Mouse (Mus musculus): ENCODE results near the gene Glra4. TPM values are rescaled to one million over a fixed set of nuclear protein-coding genes. Genes with fewer than 3 reads are reported as not detected.

Gene Glra4
- 0.08 TPM in 1 of 2 replicates, not detected in the other for polyA plus RNA-seq (2016; fragmentation: Nextera tagmentation; extraction: Ambion mirVana)

DNA sequence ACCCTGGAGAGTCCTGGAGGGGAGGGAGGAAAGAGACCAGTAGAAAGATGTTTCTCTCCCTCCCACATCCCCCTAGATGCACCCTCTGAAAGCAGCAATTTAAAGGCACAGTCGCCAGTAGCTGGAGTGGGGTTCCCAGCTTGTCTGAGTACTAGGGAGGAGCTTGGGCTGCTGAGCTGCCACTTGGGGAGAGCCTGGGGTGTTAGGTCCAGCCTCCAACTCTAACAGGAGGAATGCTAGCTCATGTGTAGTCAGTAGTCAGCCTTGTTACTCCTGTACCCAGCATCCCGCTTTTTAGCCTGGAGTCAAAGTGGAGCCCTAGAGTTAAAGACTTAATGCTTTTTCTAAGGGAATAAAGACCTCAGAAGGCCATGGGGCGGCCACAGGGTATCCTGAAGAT, at the start of gene Glra4:
Glra4 (minus strand) TSS at position 101 of the 400 bp plus-strand sequence.
- no peaks in the 10 kb centered on the region for H3K9me3 ChIP-seq
- H3K27me3 ChIP-seq (replicated peaks; ENCODE audit: low read depth, poor library complexity, severe bottlenecking): peaks cover 94% of the 10 kb centered on the region
- 77% methylated on average over 3 of the region's 3 CpGs for WGBS
- H3K27ac ChIP-seq (replicated peaks): no peak within 1 kb of the TSS
- no peaks in the 10 kb centered on the region for H3K4me1 ChIP-seq
- H3K36me3 ChIP-seq (replicated peaks): peaks cover 8% of the 10 kb centered on the region; the same call in 1 of the 2 replicates
- DNase-seq (ENCODE audit: low spot score): no peak
- no peak within 1 kb of the TSS for H3K4me3 ChIP-seq

DNA sequence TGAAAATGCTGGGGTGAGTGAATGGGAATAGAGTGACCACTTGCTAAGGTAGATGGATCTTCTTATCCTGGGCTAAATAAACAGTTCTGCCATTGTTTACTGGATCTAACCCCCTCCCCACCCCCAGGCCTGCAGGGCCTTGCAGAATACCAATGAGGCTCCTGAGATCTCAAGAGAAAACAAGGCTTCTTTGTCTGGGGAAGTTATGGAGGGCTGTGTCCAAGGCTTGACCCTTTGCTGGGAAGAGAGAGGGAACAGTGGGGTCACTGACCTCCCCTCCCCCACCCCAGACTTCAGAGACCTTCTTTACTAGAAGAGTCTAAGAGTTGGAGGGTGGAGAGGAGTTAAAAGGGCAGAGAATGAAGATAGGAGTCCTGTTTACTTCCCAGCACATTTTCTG, 48.7 kb upstream of the Glra4 start:
- peak; percentile 12 for DNase-seq (ENCODE audit: low spot score)
- Histone ChIP-seq H3K36me3 (replicated peaks) (0 out of 2 replicates have a peak, but pooled peaks cover 3% of the 10 kb centered on the region), H3K4me3 (no peak overlapping the region), H3K9me3 (no peaks in the 10 kb centered on the region), H3K4me1 (0 out of 2 replicates have a peak, but pooled peaks cover 8% of the 10 kb centered on the region), H3K27me3 (replicated peaks; ENCODE audit: low read depth, poor library complexity, severe bottlenecking) (peaks cover 71% of the 10 kb centered on the region), H3K27ac (replicated peaks) (no peak overlapping the region)

DNA sequence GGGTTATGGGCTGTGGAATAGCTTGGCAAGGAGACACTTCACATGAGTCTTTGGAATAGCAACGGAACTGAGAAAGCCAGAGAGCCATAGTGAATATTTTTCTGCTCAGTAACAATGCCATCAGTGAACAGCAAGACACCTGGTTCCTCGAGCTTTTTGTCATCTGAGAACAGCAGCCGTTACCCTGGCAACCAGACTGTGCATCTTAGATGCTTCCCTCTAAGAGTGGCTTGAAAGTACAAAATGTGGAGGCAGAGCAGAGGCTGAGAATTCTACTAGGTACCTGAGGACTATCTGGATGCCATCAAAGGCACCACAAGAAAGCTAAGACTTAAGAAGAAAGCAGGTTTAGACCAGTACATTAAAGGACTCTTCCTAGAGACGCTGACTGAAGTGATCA, 45.1 kb upstream of the Glra4 start:
- H3K36me3 ChIP-seq (replicated peaks): no peaks in the 10 kb centered on the region
- no peak overlapping the region for H3K4me3 ChIP-seq
- peaks cover 74% of the 10 kb centered on the region for H3K27me3 ChIP-seq (replicated peaks; ENCODE audit: low read depth, poor library complexity, severe bottlenecking)
- H3K9me3 ChIP-seq: no peaks in the 10 kb centered on the region
- no peak for DNase-seq (ENCODE audit: low spot score)
- 62% methylated on average over 4 of the region's 4 CpGs for WGBS
- H3K4me1 ChIP-seq: 0 out of 2 replicates have a peak, but pooled peaks cover 8% of the 10 kb centered on the region
- no peak overlapping the region for H3K27ac ChIP-seq (replicated peaks)

DNA sequence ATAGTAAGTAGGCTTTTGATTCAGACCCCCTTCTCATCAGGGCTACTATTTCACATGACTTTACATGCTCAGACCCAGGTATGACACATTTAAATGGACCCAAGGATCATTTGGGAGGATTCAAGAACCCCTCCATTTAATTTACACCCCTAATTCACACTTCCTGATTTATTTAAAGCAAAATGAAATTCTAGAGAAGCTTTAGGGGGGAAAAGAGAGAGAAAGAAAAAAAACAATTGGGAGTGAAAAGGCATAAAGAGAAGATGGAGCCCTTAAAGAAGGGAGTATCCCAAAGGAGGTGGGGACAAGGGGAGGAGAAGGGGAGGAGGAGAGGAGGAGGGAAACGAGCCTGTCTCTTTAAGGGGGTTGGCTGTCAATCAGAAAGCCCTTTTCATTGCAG, 42.4 kb upstream of the Glra4 start, which contains the start of gene Plp1:
Plp1 (plus strand) TSS at position 301 of the 400 bp plus-strand sequence.
- WGBS: 24% methylated on average over 1 of the region's 1 CpGs
- Histone ChIP-seq H3K27me3 (replicated peaks; ENCODE audit: low read depth, poor library complexity, severe bottlenecking) (peaks cover 87% of the 10 kb centered on the region), H3K27ac (replicated peaks) (no peak within 1 kb of the TSS), H3K36me3 (replicated peaks) (no peaks in the 10 kb centered on the region), H3K4me3 (no peak within 1 kb of the TSS), H3K4me1 (0 out of 2 replicates have a peak, but pooled peaks cover 4% of the 10 kb centered on the region), H3K9me3 (no peaks in the 10 kb centered on the region)
- DNase-seq (ENCODE audit: low spot score): no peak

DNA sequence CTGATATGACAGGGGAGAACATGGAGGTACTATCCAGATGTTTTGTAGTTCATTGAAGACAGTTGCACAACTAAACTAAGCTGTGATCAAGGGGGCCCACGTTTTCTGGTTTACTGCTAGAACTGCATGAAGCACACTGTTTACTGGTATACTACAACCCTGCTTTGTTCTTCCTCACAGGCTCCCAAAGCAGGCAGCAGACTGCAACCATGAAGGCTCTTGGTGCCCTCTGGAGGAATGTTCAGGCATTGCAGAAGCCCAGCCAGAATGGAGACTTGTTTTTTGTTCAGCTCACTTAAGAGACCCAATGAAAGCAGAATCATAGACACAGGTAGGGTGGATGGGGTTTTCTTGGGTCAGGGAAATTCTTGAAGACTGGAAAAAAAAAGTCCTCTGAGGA, 40.3 kb upstream of the Glra4 start:
- Histone ChIP-seq H3K9me3 (no peaks in the 10 kb centered on the region), H3K27ac (replicated peaks) (peak overlapping the region; percentile 65; the same call in 1 of the 2 replicates), H3K4me3 (no peak overlapping the region), H3K4me1 (0 out of 2 replicates have a peak, but pooled peaks cover 4% of the 10 kb centered on the region), H3K36me3 (replicated peaks) (no peaks in the 10 kb centered on the region), H3K27me3 (replicated peaks; ENCODE audit: low read depth, poor library complexity, severe bottlenecking) (peaks cover 78% of the 10 kb centered on the region)
- peak; percentile 69 for DNase-seq (ENCODE audit: low spot score)
- 8% methylated on average over 1 of the region's 1 CpGs for WGBS

DNA sequence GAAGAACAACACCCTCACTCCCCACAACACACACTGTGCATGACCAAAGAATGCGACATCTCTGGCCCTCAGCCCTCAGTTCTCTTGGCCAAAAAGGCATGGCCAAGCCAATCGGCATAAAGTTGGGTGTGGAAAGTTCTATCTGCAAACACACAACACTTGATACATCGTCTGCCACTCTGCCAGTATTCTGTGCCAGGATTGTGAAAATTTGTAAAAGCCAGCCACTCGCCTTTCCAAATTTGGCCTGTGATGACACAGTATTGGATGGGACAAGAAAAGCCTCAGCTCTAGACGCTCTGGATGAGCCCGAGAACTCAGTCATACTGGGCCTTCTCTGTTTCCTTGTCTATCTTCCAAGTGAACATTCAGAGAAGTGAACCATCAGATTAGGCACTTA, 39.8 kb upstream of the Glra4 start:
- no peaks in the 10 kb centered on the region for H3K36me3 ChIP-seq (replicated peaks)
- WGBS: 88% methylated on average over 6 of the region's 6 CpGs
- H3K9me3 ChIP-seq: no peaks in the 10 kb centered on the region
- H3K4me1 ChIP-seq: no peaks in the 10 kb centered on the region
- DNase-seq (ENCODE audit: low spot score): no peak
- H3K27ac ChIP-seq (replicated peaks): peak overlapping the region; percentile 65; the same call in 1 of the 2 replicates
- H3K4me3 ChIP-seq: no peak overlapping the region
- H3K27me3 ChIP-seq (replicated peaks; ENCODE audit: low read depth, poor library complexity, severe bottlenecking): peaks cover 75% of the 10 kb centered on the region

DNA sequence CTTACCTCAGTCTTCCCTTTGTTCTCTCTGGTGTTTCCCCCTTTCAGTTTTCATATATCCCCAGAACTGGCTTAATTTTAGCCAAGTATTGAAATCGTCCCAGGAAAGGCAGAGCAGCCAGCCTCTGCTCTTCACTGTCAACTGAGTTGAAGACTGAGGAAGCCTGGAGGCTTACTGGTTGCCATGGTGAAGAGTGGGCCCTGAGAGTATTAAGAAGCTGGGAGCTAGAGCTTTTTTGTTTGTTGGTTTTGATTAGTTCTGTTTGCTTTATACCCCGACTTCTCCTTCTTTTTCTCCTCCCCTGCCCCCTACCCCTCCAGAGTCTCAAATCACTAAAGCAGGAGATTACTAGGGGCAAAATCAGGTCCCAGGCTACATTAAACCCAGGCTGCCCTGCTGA, 17.3 kb upstream of the Glra4 start:
- H3K36me3 ChIP-seq (replicated peaks): 0 out of 2 replicates have a peak, but pooled peaks cover 10% of the 10 kb centered on the region
- no peak for DNase-seq (ENCODE audit: low spot score)
- no peaks in the 10 kb centered on the region for H3K9me3 ChIP-seq
- WGBS: 30% methylated on average over 2 of the region's 2 CpGs
- no peak overlapping the region for H3K4me3 ChIP-seq
- H3K27ac ChIP-seq (replicated peaks): no peak overlapping the region
- H3K4me1 ChIP-seq: peaks cover 7% of the 10 kb centered on the region
- H3K27me3 ChIP-seq (replicated peaks; ENCODE audit: low read depth, poor library complexity, severe bottlenecking): peaks cover 61% of the 10 kb centered on the region

DNA sequence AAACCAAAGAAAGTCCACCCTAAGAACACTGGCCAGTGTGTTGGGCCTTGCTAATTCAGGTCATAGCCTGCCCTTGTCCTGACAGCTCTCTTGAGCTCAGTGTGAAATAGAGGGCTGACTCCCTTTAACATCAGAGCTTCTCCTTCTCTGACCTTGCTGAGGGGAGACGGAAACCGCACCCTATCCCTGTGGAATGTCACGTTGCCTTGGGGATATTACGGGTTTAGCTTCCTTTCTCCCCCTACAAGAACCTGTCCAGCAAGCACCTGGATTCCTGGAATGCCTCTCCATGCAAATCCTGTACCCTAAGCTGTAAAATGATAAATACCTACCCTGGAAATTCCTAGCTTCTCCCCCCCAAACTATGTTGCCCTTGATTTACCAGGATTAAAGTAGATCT, 9.5 kb upstream of the Glra4 start:
- Histone ChIP-seq H3K27ac (replicated peaks) (no peak overlapping the region), H3K4me3 (no peak overlapping the region), H3K9me3 (no peaks in the 10 kb centered on the region), H3K4me1 (no peaks in the 10 kb centered on the region), H3K27me3 (replicated peaks; ENCODE audit: low read depth, poor library complexity, severe bottlenecking) (peaks cover 72% of the 10 kb centered on the region), H3K36me3 (replicated peaks) (peaks cover 20% of the 10 kb centered on the region; the same call in 1 of the 2 replicates)
- no peak for DNase-seq (ENCODE audit: low spot score)
- 82% methylated on average over 4 of the region's 4 CpGs for WGBS

DNA sequence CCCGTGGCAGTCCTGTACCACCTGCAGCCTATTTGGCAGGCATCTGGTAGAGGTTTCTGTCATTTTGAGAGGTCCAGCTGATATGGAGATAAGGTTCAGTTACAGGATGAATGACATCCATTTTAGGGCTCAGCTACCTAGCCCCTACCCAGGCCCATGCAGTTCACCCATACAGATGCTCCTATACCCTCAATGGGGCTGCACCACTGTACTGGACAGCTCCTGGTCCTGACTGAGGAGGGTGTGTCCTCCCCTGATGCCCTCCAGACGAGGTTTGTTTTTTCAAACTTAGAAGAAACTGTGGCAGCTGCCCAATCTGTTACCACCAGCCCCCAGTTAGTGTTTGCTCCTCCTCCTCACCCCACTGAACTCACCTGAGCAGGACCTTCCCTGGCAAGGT, 679 bp downstream of the Glra4 start:
- no peaks in the 10 kb centered on the region for H3K9me3 ChIP-seq
- no peaks in the 10 kb centered on the region for H3K4me1 ChIP-seq
- H3K27ac ChIP-seq (replicated peaks): no peak overlapping the region
- H3K4me3 ChIP-seq: no peak overlapping the region
- H3K36me3 ChIP-seq (replicated peaks): peaks cover 13% of the 10 kb centered on the region; the same call in 1 of the 2 replicates
- no peak for DNase-seq (ENCODE audit: low spot score)
- WGBS: 54% methylated on average over 2 of the region's 2 CpGs
- H3K27me3 ChIP-seq (replicated peaks; ENCODE audit: low read depth, poor library complexity, severe bottlenecking): peaks cover 94% of the 10 kb centered on the region

DNA sequence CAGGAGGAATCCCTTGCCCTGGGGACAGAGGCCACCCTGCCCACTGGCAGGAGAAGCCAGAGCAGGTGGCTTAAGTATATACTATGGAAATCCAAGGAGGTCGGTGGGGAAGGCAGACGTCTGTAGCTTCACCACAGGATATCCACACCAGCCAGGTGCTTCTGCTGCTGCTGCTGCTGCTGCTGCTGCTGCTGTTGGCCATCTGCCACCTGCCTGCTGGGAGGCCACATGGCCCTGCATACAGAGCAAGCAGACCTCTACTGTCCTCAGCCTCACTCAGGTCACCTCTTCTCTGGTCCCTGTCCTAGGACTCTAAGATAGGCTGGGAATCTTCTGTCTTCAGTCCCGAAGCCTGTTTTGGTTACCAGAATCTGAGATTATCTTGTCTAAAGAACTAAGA, 1.9 kb downstream of the Glra4 start:
- no peak overlapping the region for H3K27ac ChIP-seq (replicated peaks)
- 81% methylated on average over 3 of the region's 3 CpGs for WGBS
- peaks cover 94% of the 10 kb centered on the region for H3K27me3 ChIP-seq (replicated peaks; ENCODE audit: low read depth, poor library complexity, severe bottlenecking)
- no peak for DNase-seq (ENCODE audit: low spot score)
- H3K4me1 ChIP-seq: no peaks in the 10 kb centered on the region
- no peaks in the 10 kb centered on the region for H3K9me3 ChIP-seq
- H3K4me3 ChIP-seq: no peak overlapping the region
- peaks cover 17% of the 10 kb centered on the region; the same call in 1 of the 2 replicates for H3K36me3 ChIP-seq (replicated peaks)

DNA sequence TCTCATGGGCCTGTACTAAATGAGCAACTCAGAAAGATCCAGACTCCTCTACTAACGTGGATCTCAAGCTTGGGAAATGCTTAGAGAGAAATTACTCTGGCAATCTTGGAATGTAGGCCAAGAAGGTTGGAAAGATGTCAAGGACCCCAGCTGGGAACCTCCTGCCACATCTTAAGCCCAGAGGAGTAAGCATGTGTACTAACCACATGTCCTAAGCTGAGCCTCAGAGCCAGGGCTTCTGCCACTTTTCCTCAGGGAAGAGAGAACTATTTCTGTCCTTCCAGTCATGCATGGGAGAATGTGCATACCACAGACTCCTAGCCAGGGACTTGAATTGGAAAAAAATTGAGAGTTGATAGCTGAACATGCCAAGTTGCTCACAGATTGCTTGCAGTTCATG, 6.9 kb downstream of the Glra4 start:
- Histone ChIP-seq H3K36me3 (replicated peaks) (peaks cover 13% of the 10 kb centered on the region; the same call in 1 of the 2 replicates), H3K9me3 (no peaks in the 10 kb centered on the region), H3K27me3 (replicated peaks; ENCODE audit: low read depth, poor library complexity, severe bottlenecking) (peaks cover 60% of the 10 kb centered on the region), H3K4me3 (no peak overlapping the region), H3K4me1 (no peaks in the 10 kb centered on the region), H3K27ac (replicated peaks) (no peak overlapping the region)
- DNase-seq (ENCODE audit: low spot score): no peak
- 70% methylated on average over 1 of the region's 1 CpGs for WGBS

DNA sequence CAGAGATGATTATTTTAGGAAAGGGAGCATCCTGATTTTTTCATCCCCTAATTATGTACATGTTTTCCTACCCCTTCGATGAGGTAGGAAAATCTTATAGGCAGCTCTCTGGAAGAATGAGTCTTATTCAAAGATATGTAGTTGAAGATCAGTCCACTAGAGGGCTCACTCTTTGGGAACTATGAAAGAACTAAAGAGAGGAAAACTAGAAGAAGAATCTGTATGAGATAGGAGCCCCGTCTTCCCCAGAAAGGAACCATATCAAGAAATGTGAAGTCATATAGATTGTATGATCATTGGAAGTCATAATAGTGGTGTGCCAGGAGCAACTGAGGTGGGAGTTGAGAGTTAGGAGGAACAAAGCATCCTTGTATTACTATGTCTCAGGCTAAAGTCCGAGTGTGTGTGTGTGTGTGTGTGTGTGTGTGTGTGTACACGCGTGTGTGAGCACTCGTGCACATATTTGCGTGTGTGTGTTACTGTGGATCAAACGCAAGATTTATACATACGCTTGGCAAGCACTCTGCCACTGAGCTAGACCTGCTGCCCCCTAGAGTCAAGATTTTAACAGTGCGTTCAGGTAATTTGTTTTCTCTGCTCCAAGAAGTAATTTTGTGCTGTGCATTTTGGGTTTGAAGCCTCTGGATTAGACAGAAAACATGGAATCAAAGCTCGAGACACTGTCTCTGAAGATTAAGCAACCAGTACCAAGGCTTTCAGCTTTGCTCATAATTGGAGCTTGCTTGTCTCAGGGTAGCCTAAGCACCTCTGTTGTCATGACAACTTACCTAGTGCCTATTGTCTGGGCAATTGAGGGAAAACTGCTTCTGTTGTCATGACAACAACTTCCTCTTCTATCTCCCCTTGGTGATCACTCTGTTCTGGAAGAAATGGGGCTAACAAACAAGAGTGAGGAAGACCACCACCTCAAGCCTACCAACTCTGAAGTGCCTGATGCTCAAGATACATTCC, 18.6 kb downstream of the Glra4 start:
- no peak overlapping the region for H3K4me3 ChIP-seq
- 75% methylated on average over 11 of the region's 11 CpGs for WGBS
- no peak overlapping the region for H3K27ac ChIP-seq (replicated peaks)
- H3K36me3 ChIP-seq (replicated peaks): peaks cover 32% of the 10 kb centered on the region
- H3K27me3 ChIP-seq (replicated peaks; ENCODE audit: low read depth, poor library complexity, severe bottlenecking): peaks cover 15% of the 10 kb centered on the region; the same call in 1 of the 2 replicates
- H3K9me3 ChIP-seq: no peaks in the 10 kb centered on the region
- DNase-seq (ENCODE audit: low spot score): no peak
- no peaks in the 10 kb centered on the region for H3K4me1 ChIP-seq

All from embryonic facial prominence, embryonic 10.5 days (tissue).